Mouse (Mus musculus) kidney, postnatal 0 days (tissue): ENCODE data around the gene Prep. TPM values are rescaled to one million over a fixed set of nuclear protein-coding genes. Genes with fewer than 3 reads are reported as not detected.
A peak's percentile ranks its signal among the peaks of the same experiment; 100 is the strongest.

Experiments
- ATAC-seq: fragments of 200-750 bp; cut with Nextera tagmentation; replicated peaks from 2 replicates; pipeline ENCODE4 v1.8.0; 2017; ENCODE audit warnings: low read depth, moderate number of reproducible peaks, moderate TSS enrichment, moderate library complexity; ENCODE audit not compliant: low FRiP score
- DNase-seq: peaks from one replicate; pipeline ENCODE4 v3.0.0-alpha.2; 2016; ENCODE audit warnings: low spot score
- H3K27ac ChIP-seq: fragments of 300-500 bp; sonication (generic); 2 replicates; pipeline ENCODE4 v1.5.1; 2014; ENCODE audit warnings: mild to moderate bottlenecking
- H3K27me3 ChIP-seq: fragments of 300-500 bp; sonication (generic); 2 replicates; pipeline ENCODE4 v1.6.1; 2014; ENCODE audit warnings: low read length, mixed read lengths; ENCODE audit not compliant: insufficient read depth
- H3K36me3 ChIP-seq: fragments of 300-500 bp; sonication (generic); 2 replicates; pipeline ENCODE4 v1.6.1; 2014; ENCODE audit warnings: low read length, mixed read lengths; ENCODE audit not compliant: insufficient read depth
- H3K4me1 ChIP-seq: fragments of 300-500 bp; sonication (generic); replicated peaks from 2 replicates; pipeline ENCODE4 v1.6.1; 2014; ENCODE audit warnings: antibody characterized with exemption, low read length, mixed read lengths; ENCODE audit not compliant: insufficient read depth
- H3K4me2 ChIP-seq: fragments of 300-500 bp; sonication (generic); 2 replicates; pipeline ENCODE4 v1.6.1; 2014; ENCODE audit warnings: mild to moderate bottlenecking, low read length, moderate library complexity, mixed read lengths
- H3K4me3 ChIP-seq: fragments of 300-500 bp; sonication (generic); replicated peaks from 2 replicates; pipeline ENCODE4 v1.5.1; 2014; ENCODE audit warnings: low read depth, low read length
- H3K9ac ChIP-seq: fragments of 300-500 bp; sonication (generic); 2 replicates; pipeline ENCODE4 v1.6.1; 2014; ENCODE audit warnings: low read depth, low read length
- H3K9me3 ChIP-seq: fragments of 300-500 bp; sonication (generic); replicated peaks from 2 replicates; pipeline ENCODE4 v1.6.1; 2016; ENCODE audit warnings: low read length, inconsistent platforms, mixed read lengths
- CTCF ChIP-seq: IDR thresholded peaks from 2 replicates; pipeline ENCODE4 v1.5.1; 2016; ENCODE audit warnings: antibody characterized with exemption, low read depth, mild to moderate bottlenecking, moderate library complexity
- WGBS: fragments of 180-500 bp; shearing (Covaris S2); extraction: QIAGEN DNeasy Blood & Tissue Kit; methylation state at CpG from one replicate; pipeline ENCODE4 v1.1.7; 2014; 5-methylcytosine and 5-hydroxymethylcytosine counted together
- polyA plus RNA-seq: library from polyadenylated mRNA; unstranded; fragments of >200 nt; fragmentation: Nextera tagmentation; extraction: Ambion mirVana; gene quantifications from 2 replicates; pipeline ENCODE4 v1.2.1, GENCODE M21; 2015

Prep gene
- polyA plus RNA-seq, 1 experiment from 2014 or later, result 12.8 TPM

GRCm38 (mm10) chr10:45136806-45137205, 69.8 kb downstream of the Prep start:
- ATAC-seq (no peak), DNase-seq (no peak)
- TF ChIP-seq CTCF, result no peak
- WGBS, result 88% methylated on average over 7 of the region's 7 CpGs
- no peak overlapping the region for H3K9ac ChIP-seq
- H3K4me1 ChIP-seq, result no peaks in the 10 kb centered on the region
- H3K4me3 ChIP-seq, result no peak overlapping the region
- no peaks in the 10 kb centered on the region for H3K27me3 ChIP-seq
- no peak overlapping the region for H3K4me2 ChIP-seq
- H3K9me3 ChIP-seq, result no peaks in the 10 kb centered on the region
- H3K27ac ChIP-seq, result no peak overlapping the region
- no peaks in the 10 kb centered on the region for H3K36me3 ChIP-seq

GRCm38 (mm10) chr10:45139910-45140309, 72.9 kb downstream of the Prep start:
- Histone ChIP-seq H3K27ac (no peak overlapping the region), H3K9me3 (no peaks in the 10 kb centered on the region), H3K4me1 (no peaks in the 10 kb centered on the region), H3K27me3 (no peaks in the 10 kb centered on the region), H3K9ac (no peak overlapping the region), H3K4me3 (no peak overlapping the region), H3K36me3 (no peaks in the 10 kb centered on the region), H3K4me2 (no peak overlapping the region)
- WGBS, result 57% methylated on average over 4 of the region's 4 CpGs
- ATAC-seq (no peak), DNase-seq (peak; percentile 6)
- no peak for TF ChIP-seq CTCF

- Histone ChIP-seq H3K4me2 (no peak overlapping the region), H3K27me3 (no peaks in the 10 kb centered on the region), H3K9ac (no peak overlapping the region), H3K4me1 (no peaks in the 10 kb centered on the region), H3K9me3 (no peaks in the 10 kb centered on the region), H3K36me3 (no peaks in the 10 kb centered on the region), H3K27ac (no peak overlapping the region), H3K4me3 (no peak overlapping the region)
- WGBS, result 75% methylated on average over 7 of the region's 7 CpGs
- no peak for TF ChIP-seq CTCF
- ATAC-seq, result no peak
- DNase-seq, result no peak
Measured at GRCm38 (mm10) chr10:45140474-45141212, 73.6 kb downstream of the Prep start.

GRCm38 (mm10) chr10:45142359-45142758, 75.4 kb downstream of the Prep start:
- no peak for TF ChIP-seq CTCF
- no peaks in the 10 kb centered on the region for H3K4me1 ChIP-seq
- WGBS, result 62% methylated on average over 5 of the region's 5 CpGs
- no peak overlapping the region for H3K4me2 ChIP-seq
- no peak overlapping the region for H3K4me3 ChIP-seq
- no peaks in the 10 kb centered on the region for H3K9me3 ChIP-seq
- no peaks in the 10 kb centered on the region for H3K36me3 ChIP-seq
- H3K27me3 ChIP-seq, result no peaks in the 10 kb centered on the region
- H3K27ac ChIP-seq, result no peak overlapping the region
- H3K9ac ChIP-seq, result no peak overlapping the region
- peak; percentile 15 for DNase-seq
- no peak for ATAC-seq

DNA sequence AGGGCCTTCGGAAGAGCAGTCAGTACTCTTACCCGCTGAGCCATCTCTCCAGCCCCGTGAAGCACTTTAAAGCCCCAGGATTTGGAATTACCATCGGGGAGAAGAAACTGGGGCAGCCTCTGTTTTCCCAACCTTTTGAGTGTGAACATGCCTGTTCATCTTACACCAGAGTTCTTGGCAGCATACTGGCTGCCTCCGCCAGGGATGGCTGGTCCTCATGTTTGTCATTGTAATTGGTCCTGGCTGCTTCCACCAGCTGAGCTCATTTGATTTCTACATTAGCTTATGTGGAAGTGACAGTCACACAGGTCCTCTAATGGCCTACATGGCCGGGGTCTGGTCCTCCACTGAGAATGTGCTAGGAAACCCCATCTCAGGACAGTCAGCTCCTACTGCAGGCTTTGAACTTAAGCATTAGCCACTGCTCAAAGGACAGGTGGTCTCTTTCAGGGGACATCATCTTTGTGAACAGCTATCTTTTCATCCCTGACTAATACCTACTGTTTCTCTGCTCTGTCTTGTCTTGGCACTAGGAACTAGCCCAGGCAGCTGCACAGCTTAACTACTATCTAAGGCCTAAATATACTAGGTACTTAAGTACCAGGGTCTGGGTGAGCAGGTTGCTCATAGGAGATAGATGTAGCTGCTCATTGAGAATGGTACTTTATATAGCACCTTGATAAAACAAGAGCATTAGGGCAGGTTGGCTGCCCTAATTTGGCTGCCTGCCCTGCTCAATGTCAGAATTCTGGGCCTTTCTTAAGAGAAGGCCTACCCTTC, 77.2 kb downstream of the Prep start:
- Histone ChIP-seq H3K27me3 (no peaks in the 10 kb centered on the region), H3K4me3 (no peak overlapping the region), H3K36me3 (0 out of 2 replicates have a peak, but pooled peaks cover 5% of the 10 kb centered on the region), H3K4me1 (no peaks in the 10 kb centered on the region), H3K4me2 (no peak overlapping the region), H3K9ac (no peak overlapping the region), H3K27ac (no peak overlapping the region), H3K9me3 (no peaks in the 10 kb centered on the region)
- DNase-seq (no peak), ATAC-seq (no peak)
- no peak for TF ChIP-seq CTCF
- WGBS, result 97% methylated on average over 6 of the region's 6 CpGs

DNA sequence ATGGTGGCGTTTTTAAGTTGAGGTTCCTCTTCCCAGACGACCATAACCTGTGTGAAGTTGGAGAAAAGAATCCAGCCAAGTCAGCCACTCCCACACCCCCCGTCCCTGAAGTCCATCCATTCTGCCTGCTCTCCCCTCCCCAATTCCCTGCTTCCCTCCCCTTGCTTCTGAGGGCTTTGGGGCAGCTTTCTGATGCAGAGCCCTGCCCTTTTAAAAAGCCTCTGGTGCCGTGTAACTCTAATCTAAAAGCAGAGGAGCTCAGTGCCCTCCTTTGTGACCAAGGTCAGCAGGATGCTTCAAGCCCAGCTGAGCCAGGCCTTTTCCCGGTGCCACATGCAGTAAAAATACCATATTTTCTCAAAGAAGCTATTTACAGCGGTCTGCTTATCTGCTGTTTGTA, 79.8 kb downstream of the Prep start:
- no peak overlapping the region for H3K9ac ChIP-seq
- DNase-seq, result no peak
- no peak overlapping the region for H3K4me3 ChIP-seq
- 31% methylated on average over 6 of the region's 6 CpGs for WGBS
- no peaks in the 10 kb centered on the region for H3K27me3 ChIP-seq
- H3K9me3 ChIP-seq, result no peaks in the 10 kb centered on the region
- TF ChIP-seq CTCF, result no peak
- no peaks in the 10 kb centered on the region for H3K4me1 ChIP-seq
- no peak overlapping the region for H3K27ac ChIP-seq
- H3K4me2 ChIP-seq, result no peak overlapping the region
- peaks cover 17% of the 10 kb centered on the region; the same call in 1 of the 2 replicates for H3K36me3 ChIP-seq
- ATAC-seq, result no peak
